In genomic region chr2:122558317-122558716, GRCm38 (mm10) we compare ENCODE assay signal across 8 mouse cellular contexts. TPM values are rescaled to one million over a fixed set of nuclear protein-coding genes. Genes with fewer than 3 reads are reported as not detected.
DNase-seq lines count a peak whose midpoint lies in the region; ATAC-seq and TF ChIP-seq lines count a peak whose summit lies in the region.

No protein-coding gene starts in this region.

- no peaks in the 10 kb centered on the region for H3K4me1 ChIP-seq in kidney, postnatal 0 days (replicated peaks; ENCODE audit: insufficient read depth, low read length)
- no peaks in the 10 kb centered on the region for H3K4me1 ChIP-seq in kidney, embryonic 15.5 days
- H3K4me1 ChIP-seq in ES-E14 (ENCODE audit: control insufficient read depth in 2 of 2, insufficient read depth in 2 of 2, low read length in 2 of 2, poor library complexity in 1 of 2), result no peaks in the 10 kb centered on the region
- H3K4me1 ChIP-seq in hindbrain, embryonic 10.5 days (replicated peaks), result no peaks in the 10 kb centered on the region

- H3ac ChIP-seq in C2C12 (ENCODE audit: control insufficient read depth, insufficient read length, low read depth), result no peak overlapping the region

- in situ Hi-C loops in ES-E14 (cut with MboI; ENCODE audit: low sequenced_read_pairs in 2 of 2, unreplicated experiment in 2 of 2), result no loop called here

- no peak overlapping the region for H3K4me3 ChIP-seq in kidney, postnatal 0 days (replicated peaks; ENCODE audit: low read depth, low read length)
- H3K4me3 ChIP-seq in kidney, embryonic 15.5 days (replicated peaks), result no peak overlapping the region
- no peak overlapping the region for H3K4me3 ChIP-seq in C2C12 (ENCODE audit: insufficient read depth, poor library complexity, severe bottlenecking)
- H3K4me3 ChIP-seq in ES-E14 (ENCODE audit: insufficient read depth in 1 of 2, low read depth in 1 of 2, low read length in 2 of 2, poor library complexity in 1 of 2, severe bottlenecking in 1 of 2), result no peak overlapping the region
- no peak overlapping the region for H3K4me3 ChIP-seq in hindbrain, embryonic 10.5 days

- no peaks in the 10 kb centered on the region for H3K36me3 ChIP-seq in kidney, postnatal 0 days (ENCODE audit: insufficient read depth, low read length)
- H3K36me3 ChIP-seq in kidney, embryonic 15.5 days, result no peaks in the 10 kb centered on the region
- H3K36me3 ChIP-seq in C2C12 (ENCODE audit: control insufficient read depth, insufficient read depth) (no peaks in the 10 kb centered on the region), ES-E14 (ENCODE audit: control insufficient read depth, insufficient read depth, low read length, poor library complexity, severe bottlenecking) (no peaks in the 10 kb centered on the region)
- no peaks in the 10 kb centered on the region for H3K36me3 ChIP-seq in hindbrain, embryonic 10.5 days

- no peaks in the 10 kb centered on the region for H3K79me3 ChIP-seq in C2C12 (ENCODE audit: low read depth)

- WGBS in kidney, postnatal 0 days, result 38% methylated on average over 2 of the region's 2 CpGs
- WGBS in kidney, embryonic 15.5 days, result 35% methylated on average over 2 of the region's 2 CpGs
- WGBS in hindbrain, embryonic 10.5 days, result 25% methylated on average over 2 of the region's 2 CpGs

- H3K79me2 ChIP-seq in C2C12 (ENCODE audit: control insufficient read depth, insufficient read depth), result no peaks in the 10 kb centered on the region

- no peak for ATAC-seq in kidney, postnatal 0 days (replicated peaks; ENCODE audit: low FRiP score, low read depth)
- no peak for ATAC-seq in kidney, embryonic 15.5 days (replicated peaks; ENCODE audit: low FRiP score)

- no peak overlapping the region for H3K4me2 ChIP-seq in kidney, postnatal 0 days (ENCODE audit: low read length)
- no peak overlapping the region for H3K4me2 ChIP-seq in kidney, embryonic 15.5 days

- DNase-seq in kidney, postnatal 0 days (ENCODE audit: low spot score), result peak; percentile 54
- DNase-seq in ES-E14 (ENCODE audit: low read depth, low spot score), result peak; percentile 26
- peak; percentile 32 for DNase-seq in embryo, embryonic 11 days
- peak; percentile 50 for DNase-seq in layer of hippocampus, postnatal 36 days
- DNase-seq in right cerebral cortex, postnatal 4 days, result peak; percentile 70
- no peak for DNase-seq in hindbrain, embryonic 10.5 days (ENCODE audit: low spot score)

- TF ChIP-seq CTCF in kidney, postnatal 0 days (IDR thresholded peaks at IDR 0.05; ENCODE audit: low read depth), result peak; percentile 68
- peak; percentile 13 for TF ChIP-seq CTCF in C2C12 (IDR thresholded peaks at IDR 0.05; ENCODE audit: control insufficient read depth, insufficient read depth, insufficient read length)

- no peaks in the 10 kb centered on the region for H3K9me3 ChIP-seq in kidney, postnatal 0 days (replicated peaks; ENCODE audit: low read length)
- no peaks in the 10 kb centered on the region for H3K9me3 ChIP-seq in kidney, embryonic 15.5 days (replicated peaks)
- no peaks in the 10 kb centered on the region for H3K9me3 ChIP-seq in ES-E14 (ENCODE audit: control insufficient read depth, insufficient read depth, low read depth, low read length)
- H3K9me3 ChIP-seq in hindbrain, embryonic 10.5 days, result no peaks in the 10 kb centered on the region

- no peak overlapping the region for H3K27ac ChIP-seq in kidney, postnatal 0 days
- H3K27ac ChIP-seq in kidney, embryonic 15.5 days, result no peak overlapping the region
- H3K27ac ChIP-seq in ES-E14 (ENCODE audit: insufficient read depth, low read depth, low read length, poor library complexity, severe bottlenecking), result no peak overlapping the region
- no peak overlapping the region for H3K27ac ChIP-seq in hindbrain, embryonic 10.5 days

- H3K27me3 ChIP-seq in kidney, postnatal 0 days (ENCODE audit: insufficient read depth, low read length), result no peaks in the 10 kb centered on the region
- no peaks in the 10 kb centered on the region for H3K27me3 ChIP-seq in kidney, embryonic 15.5 days
- no peaks in the 10 kb centered on the region for H3K27me3 ChIP-seq in C2C12 (ENCODE audit: control insufficient read depth, insufficient read depth, insufficient read length)
- H3K27me3 ChIP-seq in hindbrain, embryonic 10.5 days (ENCODE audit: insufficient read depth, poor library complexity, severe bottlenecking), result no peaks in the 10 kb centered on the region

- H3K9ac ChIP-seq in kidney, postnatal 0 days (ENCODE audit: low read depth, low read length), result no peak overlapping the region
- no peak overlapping the region for H3K9ac ChIP-seq in kidney, embryonic 15.5 days
- H3K9ac ChIP-seq in ES-E14 (ENCODE audit: insufficient read depth, low read depth, low read length, poor library complexity, severe bottlenecking), result no peak overlapping the region

TF ChIP-seq in C2C12, 6 proteins besides CTCF, POLR2A, EP300 and RAD21:
- TF ChIP-seq CEBPB (IDR thresholded peaks at IDR 0.05; ENCODE audit: low read depth) (no peak), USF1 (IDR thresholded peaks at IDR 0.05; ENCODE audit: low read depth) (no peak), MYOG (IDR thresholded peaks at IDR 0.05; ENCODE audit: control insufficient read depth, extremely low read depth, insufficient read length) (no peak), MYOD1 (IDR thresholded peaks at IDR 0.05; ENCODE audit: control insufficient read depth, insufficient read length, low read depth) (no peak), FOSL1 (IDR thresholded peaks at IDR 0.05; ENCODE audit: insufficient read depth, low read length, poor library complexity, severe bottlenecking) (no peak), MAX (IDR thresholded peaks at IDR 0.05) (no peak)

TF ChIP-seq in ES-E14, 5 proteins besides CTCF, POLR2A, EP300 and RAD21:
- no peak for TF ChIP-seq HCFC1 (IDR thresholded peaks at IDR 0.05; ENCODE audit: borderline replicate concordance, insufficient read depth, low read length)
TF ChIP-seq in ES-E14: peak in this region for 0.

RNA-seq across cellular contexts. Expression of gene Gatm, which starts 52.8 kb away (rescaled TPM):
- 270 and 317 TPM in 2 replicates for polyA plus RNA-seq in kidney, postnatal 0 days (2015; fragmentation: Nextera tagmentation; extraction: Ambion mirVana)
- polyA plus RNA-seq in kidney, embryonic 15.5 days (2015; fragmentation: Nextera tagmentation; extraction: Ambion mirVana), result 44.2 and 49.6 TPM in 2 replicates
- 24.7 TPM for polyA plus RNA-seq in C2C12 (2012; fragmentation: generic; extraction: Trizol)
- 2.0 and 2.2 TPM in 2 replicates for total RNA-seq in ES-E14 (2012; rRNA removed)
- 10 to 100 TPM; 58.7 to 60.1 TPM for total RNA-seq in layer of hippocampus, postnatal 36 days (2021)
- polyA plus RNA-seq in hindbrain, embryonic 10.5 days (2016; fragmentation: Nextera tagmentation; extraction: Ambion mirVana), result 10.9 and 14.5 TPM in 2 replicates
